Mouse (Mus musculus) midbrain, embryonic 16.5 days (tissue): ENCODE measurements around the gene Tpst1. TPM values are rescaled to one million over a fixed set of nuclear protein-coding genes. Genes with fewer than 3 reads are reported as not detected.

Experiments
- ATAC-seq: fragments of 200-750 bp; cut with Nextera tagmentation; 2 replicates; pipeline ENCODE4 v1.8.0; 2017; ENCODE audit warnings: moderate TSS enrichment
- H3K27ac ChIP-seq: fragments of 300-500 bp; sonication (generic); 2 replicates; pipeline ENCODE4 v1.5.1; 2014; ENCODE audit warnings: mild to moderate bottlenecking, low read length, mixed read lengths
- H3K27me3 ChIP-seq: fragments of 300-500 bp; sonication (generic); 2 replicates; pipeline ENCODE4 v1.6.1; 2014; ENCODE audit warnings: low read depth, low read length, mixed read lengths; ENCODE audit not compliant: control insufficient read depth, insufficient read depth
- H3K36me3 ChIP-seq: fragments of 300-500 bp; sonication (generic); 2 replicates; pipeline ENCODE4 v1.6.1; 2014; ENCODE audit warnings: mild to moderate bottlenecking, low read length, moderate library complexity, mixed read lengths; ENCODE audit not compliant: control insufficient read depth, insufficient read depth
- H3K4me1 ChIP-seq: fragments of 300-500 bp; sonication (generic); 2 replicates; pipeline ENCODE4 v1.6.1; 2014; ENCODE audit warnings: mild to moderate bottlenecking, low read length, mixed read lengths; ENCODE audit not compliant: control insufficient read depth, insufficient read depth
- H3K4me2 ChIP-seq: fragments of 300-500 bp; sonication (generic); 2 replicates; pipeline ENCODE4 v1.6.1; 2014; ENCODE audit warnings: mild to moderate bottlenecking, low read length, mixed read lengths
- H3K4me3 ChIP-seq: fragments of 300-500 bp; sonication (generic); 2 replicates; pipeline ENCODE4 v1.5.1; 2014; ENCODE audit warnings: low read depth, mild to moderate bottlenecking, low read length, moderate library complexity, mixed read lengths
- H3K9ac ChIP-seq: fragments of 300-500 bp; sonication (generic); 2 replicates; pipeline ENCODE4 v1.6.1; 2014; ENCODE audit warnings: low read depth, low read length, mixed read lengths
- H3K9me3 ChIP-seq: fragments of 300-500 bp; sonication (generic); replicated peaks from 2 replicates; pipeline ENCODE4 v1.6.1; 2014; ENCODE audit warnings: mild to moderate bottlenecking, low read length, mixed read lengths; ENCODE audit not compliant: control insufficient read depth, poor library complexity, severe bottlenecking
- WGBS: fragments of 180-500 bp; shearing (Covaris S2); extraction: QIAGEN DNeasy Blood & Tissue Kit; methylation state at CpG from one replicate; pipeline ENCODE4 v1.1.7; 2014; 5-methylcytosine and 5-hydroxymethylcytosine counted together
- polyA plus RNA-seq: library from polyadenylated mRNA; unstranded; fragments of >200 nt; fragmentation: Nextera tagmentation; extraction: Ambion mirVana; gene quantifications from 2 replicates; pipeline ENCODE4 v1.2.1, GENCODE M21; 2015

The Tpst1 gene
- polyA plus RNA-seq, 1 experiment from 2014 or later, result 56.8 TPM

GRCm38 (mm10) chr5:130142041-130142440 lies 68.9 kb downstream of the Tpst1 start:
- WGBS, result 76% methylated on average over 4 of the region's 4 CpGs
- peaks cover 20% of the 10 kb centered on the region for H3K4me1 ChIP-seq
- ATAC-seq, result no peak
- no peak overlapping the region for H3K27ac ChIP-seq
- no peak overlapping the region for H3K9ac ChIP-seq
- no peak overlapping the region for H3K4me2 ChIP-seq
- H3K4me3 ChIP-seq, result no peak overlapping the region
- H3K36me3 ChIP-seq, result no peaks in the 10 kb centered on the region
- H3K27me3 ChIP-seq, result no peaks in the 10 kb centered on the region
- H3K9me3 ChIP-seq, result no peaks in the 10 kb centered on the region

DNA sequence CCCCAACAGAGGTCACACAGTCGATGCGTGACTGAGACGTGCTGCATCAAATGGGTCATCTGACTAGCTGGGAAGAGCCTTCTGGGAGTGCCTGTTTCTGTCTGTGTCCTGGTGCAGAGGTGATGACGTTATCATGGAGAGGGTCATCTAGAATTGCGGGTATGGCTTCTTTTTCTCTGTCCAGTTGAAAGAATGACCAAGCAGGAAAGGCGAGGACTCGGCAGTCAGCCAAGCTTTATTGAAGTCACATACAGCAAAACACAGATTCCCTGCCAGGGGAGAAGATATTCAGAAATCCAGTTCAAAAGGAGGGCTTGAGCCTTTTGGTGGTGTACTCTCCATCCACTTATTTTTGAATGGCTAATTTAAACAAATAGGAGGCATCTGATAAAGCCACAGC lies 70.0 kb downstream of the Tpst1 start:
- no peaks in the 10 kb centered on the region for H3K9me3 ChIP-seq
- WGBS, result 91% methylated on average over 7 of the region's 7 CpGs
- H3K36me3 ChIP-seq, result 0 out of 2 replicates have a peak, but pooled peaks cover 2% of the 10 kb centered on the region

GRCm38 (mm10) chr5:130143977-130144333 lies 70.8 kb downstream of the Tpst1 start:
- ATAC-seq, result peak; percentile 71
- Histone ChIP-seq H3K4me1 (peaks cover 24% of the 10 kb centered on the region), H3K4me3 (peak overlapping the region; percentile 80), H3K9me3 (no peaks in the 10 kb centered on the region), H3K36me3 (peaks cover 8% of the 10 kb centered on the region; the same call in 1 of the 2 replicates), H3K27ac (peak overlapping the region; percentile 96), H3K4me2 (peak overlapping the region; percentile 81), H3K27me3 (no peaks in the 10 kb centered on the region), H3K9ac (peak overlapping the region; percentile 78)
- WGBS, result 2% methylated on average over 20 of the region's 20 CpGs

More for the DNA sequence above, 70.0 kb downstream of the Tpst1 start:
- Histone ChIP-seq H3K4me1 (peaks cover 24% of the 10 kb centered on the region), H3K27ac (no peak overlapping the region), H3K4me3 (no peak overlapping the region), H3K9ac (no peak overlapping the region), H3K27me3 (no peaks in the 10 kb centered on the region), H3K4me2 (no peak overlapping the region)
- no peak for ATAC-seq

GRCm38 (mm10) chr5:130144334-130145312 lies 71.5 kb downstream of the Tpst1 start, which contains the start of gene Kctd7:
Gene Kctd7, plus strand, starts transcription at chr5:130144861.
- no peaks in the 10 kb centered on the region for H3K9me3 ChIP-seq
- peak within 1 kb of the TSS; percentile 80 for H3K4me3 ChIP-seq
- peaks cover 24% of the 10 kb centered on the region for H3K4me1 ChIP-seq
- peak within 1 kb of the TSS; percentile 89 for H3K9ac ChIP-seq
- H3K27ac ChIP-seq, result peak within 1 kb of the TSS; percentile 96
- WGBS, result 1% methylated on average over 65 of the region's 66 CpGs
- peak; percentile 97 for ATAC-seq
- no peaks in the 10 kb centered on the region for H3K27me3 ChIP-seq
- H3K4me2 ChIP-seq, result peak within 1 kb of the TSS; percentile 81
- peaks cover 8% of the 10 kb centered on the region; the same call in 1 of the 2 replicates for H3K36me3 ChIP-seq

DNA sequence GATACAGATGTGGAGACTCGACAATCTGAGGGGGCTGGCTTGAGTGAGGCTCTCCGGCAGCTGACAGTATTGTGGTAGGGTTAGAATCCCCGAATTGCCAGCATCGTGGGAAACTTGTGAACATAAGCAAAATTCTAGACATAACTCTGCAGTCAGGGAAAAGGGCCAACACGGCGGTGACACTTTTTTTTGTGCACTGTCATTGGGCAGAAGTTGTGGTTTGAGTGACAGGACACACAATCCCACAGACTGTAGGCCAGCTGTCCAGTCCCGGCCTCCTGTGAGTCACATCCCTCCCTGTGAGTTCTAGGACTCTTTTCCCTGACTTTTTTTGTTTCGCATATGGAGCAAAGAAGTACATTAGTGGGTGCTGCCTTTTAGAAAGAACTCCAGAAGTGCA lies 72.8 kb downstream of the Tpst1 start:
- Histone ChIP-seq H3K36me3 (peaks cover 11% of the 10 kb centered on the region; the same call in 1 of the 2 replicates), H3K27ac (no peak overlapping the region), H3K4me3 (peak overlapping the region; percentile 80), H3K4me1 (peaks cover 24% of the 10 kb centered on the region), H3K27me3 (no peaks in the 10 kb centered on the region), H3K9ac (peak overlapping the region; percentile 89; the same call in 1 of the 2 replicates), H3K9me3 (no peaks in the 10 kb centered on the region), H3K4me2 (peak overlapping the region; percentile 73)
- ATAC-seq, result no peak
- WGBS, result 91% methylated on average over 8 of the region's 8 CpGs

DNA sequence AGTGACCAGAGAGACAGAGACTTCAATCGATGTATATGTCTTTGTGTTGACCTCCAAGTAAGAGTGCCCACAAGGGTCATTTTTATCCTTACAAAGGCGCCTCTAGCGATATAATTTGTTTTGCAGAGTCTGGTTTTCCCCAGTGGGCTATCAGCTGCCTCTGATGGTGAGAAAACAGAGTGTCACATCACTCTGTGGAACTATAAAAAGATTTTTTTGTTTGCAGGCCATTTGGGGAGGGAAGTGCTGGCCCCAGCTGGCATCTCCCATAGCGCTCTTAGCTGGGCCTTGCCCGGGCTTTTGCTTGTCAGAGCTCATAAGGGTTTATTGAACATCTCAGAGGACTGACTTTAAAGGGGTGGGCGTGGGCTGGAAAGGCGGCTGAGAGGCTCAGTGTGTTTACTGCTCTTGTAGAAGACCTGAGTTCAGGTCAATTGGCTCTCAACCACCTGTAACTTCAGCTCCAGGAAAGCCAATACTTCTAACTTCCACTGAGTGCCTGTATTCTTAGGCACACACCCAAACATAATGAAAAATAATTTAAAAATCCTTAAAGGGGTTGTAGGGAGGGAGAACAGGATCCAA lies 76.7 kb downstream of the Tpst1 start:
- peaks cover 25% of the 10 kb centered on the region for H3K36me3 ChIP-seq
- H3K4me3 ChIP-seq, result no peak overlapping the region
- no peak overlapping the region for H3K9ac ChIP-seq
- peaks cover 20% of the 10 kb centered on the region for H3K4me1 ChIP-seq
- H3K27ac ChIP-seq, result no peak overlapping the region
- H3K9me3 ChIP-seq, result no peaks in the 10 kb centered on the region
- H3K4me2 ChIP-seq, result no peak overlapping the region
- 83% methylated on average over 7 of the region's 7 CpGs for WGBS
- no peaks in the 10 kb centered on the region for H3K27me3 ChIP-seq
- no peak for ATAC-seq

DNA sequence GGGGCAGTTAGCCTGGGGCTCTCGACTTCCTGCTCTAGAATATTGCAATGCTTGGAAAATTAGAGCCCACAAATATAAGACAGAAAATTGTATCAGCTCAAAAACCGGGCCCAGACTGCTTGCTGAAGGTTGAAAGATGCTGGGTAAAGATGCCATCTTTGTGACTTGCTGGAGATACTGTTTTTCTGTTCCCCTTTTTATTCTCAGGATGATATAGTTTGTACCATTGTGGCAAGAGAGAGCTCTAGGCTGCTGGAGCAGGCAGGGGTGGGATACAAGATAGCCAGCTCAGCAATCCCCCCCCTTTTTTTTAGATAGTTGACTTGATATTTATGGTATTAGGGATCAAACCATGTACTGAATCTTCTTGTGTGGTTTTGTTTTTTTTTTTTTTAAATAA lies 81.2 kb downstream of the Tpst1 start:
- no peak overlapping the region for H3K27ac ChIP-seq
- H3K9me3 ChIP-seq, result no peaks in the 10 kb centered on the region
- no peak for ATAC-seq
- H3K27me3 ChIP-seq, result no peaks in the 10 kb centered on the region
- no peaks in the 10 kb centered on the region for H3K4me1 ChIP-seq
- H3K4me3 ChIP-seq, result no peak overlapping the region
- 98% methylated on average over 2 of the region's 2 CpGs for WGBS
- H3K9ac ChIP-seq, result no peak overlapping the region
- peaks cover 18% of the 10 kb centered on the region for H3K36me3 ChIP-seq
- H3K4me2 ChIP-seq, result no peak overlapping the region

- no peak overlapping the region for H3K9ac ChIP-seq
- H3K4me3 ChIP-seq, result no peak overlapping the region
- no peaks in the 10 kb centered on the region for H3K4me1 ChIP-seq
- H3K27me3 ChIP-seq, result no peaks in the 10 kb centered on the region
- H3K9me3 ChIP-seq, result no peaks in the 10 kb centered on the region
- 83% methylated on average over 4 of the region's 4 CpGs for WGBS
- no peak overlapping the region for H3K27ac ChIP-seq
- no peak for ATAC-seq
- H3K4me2 ChIP-seq, result no peak overlapping the region
- no peaks in the 10 kb centered on the region for H3K36me3 ChIP-seq
These were observed 85.4 kb downstream of the Tpst1 start for GRCm38 (mm10) chr5:130158545-130158944.

- Histone ChIP-seq H3K4me1 (no peaks in the 10 kb centered on the region), H3K9ac (no peak overlapping the region), H3K27me3 (no peaks in the 10 kb centered on the region; the same call in 1 of the 2 replicates), H3K4me2 (no peak overlapping the region), H3K36me3 (no peaks in the 10 kb centered on the region), H3K4me3 (no peak overlapping the region), H3K27ac (no peak overlapping the region), H3K9me3 (no peaks in the 10 kb centered on the region)
- no peak for ATAC-seq
- WGBS, result 70% methylated on average over 7 of the region's 7 CpGs
These were observed 86.7 kb downstream of the Tpst1 start for GRCm38 (mm10) chr5:130159761-130160201.
